Mouse (Mus musculus) intestine, embryonic 16.5 days (tissue): ENCODE data around the gene Ndst2. TPM values are rescaled to one million over a fixed set of nuclear protein-coding genes. Genes with fewer than 3 reads are reported as not detected.

Experiments used
- ATAC-seq: fragments of 200-750 bp; cut with Nextera tagmentation; 2 replicates; pipeline ENCODE4 v1.8.0; 2017; ENCODE audit warnings: moderate TSS enrichment, moderate library complexity
- H3K27ac ChIP-seq: fragments of 300-500 bp; sonication (generic); 2 replicates; pipeline ENCODE4 v1.5.1; 2014; ENCODE audit warnings: mild to moderate bottlenecking, low read length
- H3K27me3 ChIP-seq: fragments of 300-500 bp; sonication (generic); replicated peaks from 2 replicates; pipeline ENCODE4 v1.6.1; 2014; ENCODE audit warnings: low read length, control low read depth, mixed read lengths; ENCODE audit not compliant: control insufficient read depth, insufficient read depth
- H3K36me3 ChIP-seq: fragments of 300-500 bp; sonication (generic); 2 replicates; pipeline ENCODE4 v1.6.1; 2014; ENCODE audit warnings: low read length, control low read depth; ENCODE audit not compliant: control insufficient read depth, insufficient read depth
- H3K4me1 ChIP-seq: fragments of 300-500 bp; sonication (generic); 2 replicates; pipeline ENCODE4 v1.6.1; 2014; ENCODE audit warnings: low read length, control low read depth, mixed read lengths; ENCODE audit not compliant: control insufficient read depth, insufficient read depth
- H3K4me2 ChIP-seq: fragments of 300-500 bp; sonication (generic); 2 replicates; pipeline ENCODE4 v1.6.1; 2014; ENCODE audit warnings: low read depth, low read length, control low read depth
- H3K4me3 ChIP-seq: fragments of 300-500 bp; sonication (generic); 2 replicates; pipeline ENCODE4 v1.5.1; 2014; ENCODE audit warnings: mild to moderate bottlenecking, low read length
- H3K9ac ChIP-seq: fragments of 300-500 bp; sonication (generic); 2 replicates; pipeline ENCODE4 v1.6.1; 2014; ENCODE audit warnings: low read depth, low read length
- H3K9me3 ChIP-seq: fragments of 300-500 bp; sonication (generic); 2 replicates; pipeline ENCODE4 v1.6.1; 2016; ENCODE audit warnings: low read length, control low read depth; ENCODE audit not compliant: control insufficient read depth
- WGBS: fragments of 180-500 bp; shearing (Covaris S2); extraction: QIAGEN DNeasy Blood & Tissue Kit; methylation state at CpG from one replicate; pipeline ENCODE4 v1.1.7; 2014; 5-methylcytosine and 5-hydroxymethylcytosine counted together
- polyA plus RNA-seq: library from polyadenylated mRNA; unstranded; fragments of >200 nt; fragmentation: Nextera tagmentation; extraction: Ambion mirVana; gene quantifications from 2 replicates; pipeline ENCODE4 v1.2.1, GENCODE M21; 2015

Ndst2 gene
- polyA plus RNA-seq, 1 experiment from 2014 or later = 18.3 TPM

- no peak overlapping the region for H3K9ac ChIP-seq
- H3K9me3 ChIP-seq = no peaks in the 10 kb centered on the region
- H3K27me3 ChIP-seq = no peaks in the 10 kb centered on the region
- H3K4me1 ChIP-seq = peaks cover 2% of the 10 kb centered on the region
- H3K36me3 ChIP-seq = no peaks in the 10 kb centered on the region; the same call in 1 of the 2 replicates
- H3K27ac ChIP-seq = no peak overlapping the region
- WGBS = 68% methylated on average over 4 of the region's 4 CpGs
- no peak overlapping the region for H3K4me3 ChIP-seq
- no peak overlapping the region for H3K4me2 ChIP-seq
- ATAC-seq = no peak
Observed at GRCm38 (mm10) chr14:20748388-20748787, 14.0 kb upstream of the Ndst2 start.

- WGBS = 71% methylated on average over 3 of the region's 3 CpGs
Observed at GRCm38 (mm10) chr14:20746935-20747334, 12.6 kb upstream of the Ndst2 start.

GRCm38 (mm10) chr14:20743614-20744013, 9.3 kb upstream of the Ndst2 start:
- no peak overlapping the region for H3K4me2 ChIP-seq
- H3K27ac ChIP-seq = no peak overlapping the region
- no peak overlapping the region for H3K4me3 ChIP-seq
- peaks cover 7% of the 10 kb centered on the region; the same call in 1 of the 2 replicates for H3K36me3 ChIP-seq
- WGBS = 69% methylated on average over 3 of the region's 3 CpGs
- no peaks in the 10 kb centered on the region for H3K4me1 ChIP-seq
- H3K27me3 ChIP-seq = no peaks in the 10 kb centered on the region
- H3K9me3 ChIP-seq = no peaks in the 10 kb centered on the region
- no peak overlapping the region for H3K9ac ChIP-seq
- no peak for ATAC-seq

More at GRCm38 (mm10) chr14:20746935-20747334, 12.6 kb upstream of the Ndst2 start:
- H3K27ac ChIP-seq = no peak overlapping the region
- peaks cover 2% of the 10 kb centered on the region for H3K4me1 ChIP-seq
- no peak for ATAC-seq
- H3K27me3 ChIP-seq = no peaks in the 10 kb centered on the region
- peaks cover 1% of the 10 kb centered on the region; the same call in 1 of the 2 replicates for H3K36me3 ChIP-seq
- H3K4me2 ChIP-seq = no peak overlapping the region
- H3K9ac ChIP-seq = no peak overlapping the region
- H3K4me3 ChIP-seq = no peak overlapping the region
- H3K9me3 ChIP-seq = no peaks in the 10 kb centered on the region

- 89% methylated on average over 9 of the region's 9 CpGs for WGBS
- Histone ChIP-seq H3K36me3 (peaks cover 7% of the 10 kb centered on the region; the same call in 1 of the 2 replicates), H3K27ac (no peak overlapping the region), H3K4me2 (no peak overlapping the region), H3K27me3 (no peaks in the 10 kb centered on the region), H3K9me3 (no peaks in the 10 kb centered on the region), H3K4me3 (no peak overlapping the region), H3K4me1 (peaks cover 6% of the 10 kb centered on the region), H3K9ac (no peak overlapping the region)
- no peak for ATAC-seq
Observed at GRCm38 (mm10) chr14:20741301-20741700, 6.9 kb upstream of the Ndst2 start.

GRCm38 (mm10) chr14:20738511-20738910, 4.1 kb upstream of the Ndst2 start:
- 87% methylated on average over 8 of the region's 8 CpGs for WGBS
- no peak for ATAC-seq
- H3K4me2 ChIP-seq = no peak overlapping the region
- no peaks in the 10 kb centered on the region for H3K9me3 ChIP-seq
- H3K4me3 ChIP-seq = no peak overlapping the region
- H3K27ac ChIP-seq = no peak overlapping the region
- H3K36me3 ChIP-seq = peaks cover 7% of the 10 kb centered on the region; the same call in 1 of the 2 replicates
- no peak overlapping the region for H3K9ac ChIP-seq
- H3K27me3 ChIP-seq = no peaks in the 10 kb centered on the region
- peaks cover 19% of the 10 kb centered on the region for H3K4me1 ChIP-seq

- Histone ChIP-seq H3K27me3 (no peaks in the 10 kb centered on the region), H3K4me3 (no peak overlapping the region), H3K9ac (0 out of 2 replicates have a peak overlapping the region, but pooled peaks have one; percentile 11), H3K9me3 (no peaks in the 10 kb centered on the region), H3K4me1 (peaks cover 25% of the 10 kb centered on the region), H3K4me2 (no peak overlapping the region), H3K27ac (no peak overlapping the region), H3K36me3 (peaks cover 7% of the 10 kb centered on the region; the same call in 1 of the 2 replicates)
- 34% methylated on average over 14 of the region's 14 CpGs for WGBS
- ATAC-seq = peak; percentile 9; the same call in 1 of the 2 replicates
Observed at GRCm38 (mm10) chr14:20737306-20737705, 2.9 kb upstream of the Ndst2 start.

- H3K9ac ChIP-seq = no peak overlapping the region
- no peak for ATAC-seq
- peaks cover 30% of the 10 kb centered on the region for H3K4me1 ChIP-seq
- H3K4me3 ChIP-seq = no peak overlapping the region
- H3K36me3 ChIP-seq = no peaks in the 10 kb centered on the region; the same call in 1 of the 2 replicates
- peak overlapping the region; percentile 68; the same call in 1 of the 2 replicates for H3K27ac ChIP-seq
- H3K9me3 ChIP-seq = no peaks in the 10 kb centered on the region
- no peak overlapping the region for H3K4me2 ChIP-seq
- WGBS = 78% methylated on average over 13 of the region's 13 CpGs
- no peaks in the 10 kb centered on the region for H3K27me3 ChIP-seq
Observed at GRCm38 (mm10) chr14:20735892-20736390, 1.6 kb upstream of the Ndst2 start.

GRCm38 (mm10) chr14:20735052-20735451, 690 bp upstream of the Ndst2 start:
- no peak for ATAC-seq
- Histone ChIP-seq H3K4me2 (no peak overlapping the region), H3K4me3 (no peak overlapping the region), H3K9ac (no peak overlapping the region), H3K9me3 (no peaks in the 10 kb centered on the region), H3K36me3 (peaks cover under 1% of the 10 kb centered on the region), H3K27ac (peak overlapping the region; percentile 68), H3K27me3 (no peaks in the 10 kb centered on the region), H3K4me1 (peaks cover 30% of the 10 kb centered on the region)
- 64% methylated on average over 2 of the region's 2 CpGs for WGBS

- peak overlapping the region; percentile 94 for H3K27ac ChIP-seq
- 40% methylated on average over 12 of the region's 12 CpGs for WGBS
- peaks cover 30% of the 10 kb centered on the region for H3K4me1 ChIP-seq
- ATAC-seq = no peak
- peak overlapping the region; percentile 92 for H3K4me2 ChIP-seq
- H3K9me3 ChIP-seq = no peaks in the 10 kb centered on the region
- H3K4me3 ChIP-seq = peak overlapping the region; percentile 85
- H3K36me3 ChIP-seq = peaks cover 10% of the 10 kb centered on the region
- H3K27me3 ChIP-seq = no peaks in the 10 kb centered on the region
- peak overlapping the region; percentile 95 for H3K9ac ChIP-seq
Observed at GRCm38 (mm10) chr14:20733041-20733951, 1.1 kb downstream of the Ndst2 start.
